Mouse (Mus musculus) testis, postnatal 14 days (tissue): ENCODE measurements around the gene Timm22.

ENCODE experiments used
- DNase-seq: peaks from one replicate; pipeline ENCODE4 v3.0.0; 2021; ENCODE audit warnings: low spot score

Timm22 gene

GRCm38 (mm10) chr11:76436864-76437437, 30.2 kb downstream of the Timm22 start:
- peak; percentile 52 for DNase-seq

GRCm38 (mm10) chr11:76439666-76440065, 32.9 kb downstream of the Timm22 start:
- DNase-seq, result no peak

DNA sequence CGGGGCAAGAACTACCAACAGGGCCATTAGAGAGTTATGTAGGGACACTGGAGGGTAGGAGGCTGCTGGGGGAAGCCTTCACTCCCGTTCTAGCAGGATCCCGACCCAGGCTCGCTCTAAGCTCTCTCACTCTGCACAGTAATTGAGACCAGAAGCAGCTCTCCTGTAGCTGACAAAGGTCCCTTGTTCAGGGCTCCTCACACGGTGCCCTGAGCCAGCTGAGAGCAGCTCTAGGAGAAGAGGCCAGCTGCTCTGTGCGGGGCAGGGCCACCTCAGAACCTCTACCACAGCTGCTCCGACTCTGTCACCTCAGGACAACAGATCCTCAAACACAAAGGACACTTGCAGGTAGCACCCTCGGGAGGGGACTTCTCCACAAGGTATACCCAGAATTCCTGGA, 38.7 kb downstream of the Timm22 start:
- no peak for DNase-seq

GRCm38 (mm10) chr11:76446251-76446650, 39.5 kb downstream of the Timm22 start:
- no peak for DNase-seq

DNA sequence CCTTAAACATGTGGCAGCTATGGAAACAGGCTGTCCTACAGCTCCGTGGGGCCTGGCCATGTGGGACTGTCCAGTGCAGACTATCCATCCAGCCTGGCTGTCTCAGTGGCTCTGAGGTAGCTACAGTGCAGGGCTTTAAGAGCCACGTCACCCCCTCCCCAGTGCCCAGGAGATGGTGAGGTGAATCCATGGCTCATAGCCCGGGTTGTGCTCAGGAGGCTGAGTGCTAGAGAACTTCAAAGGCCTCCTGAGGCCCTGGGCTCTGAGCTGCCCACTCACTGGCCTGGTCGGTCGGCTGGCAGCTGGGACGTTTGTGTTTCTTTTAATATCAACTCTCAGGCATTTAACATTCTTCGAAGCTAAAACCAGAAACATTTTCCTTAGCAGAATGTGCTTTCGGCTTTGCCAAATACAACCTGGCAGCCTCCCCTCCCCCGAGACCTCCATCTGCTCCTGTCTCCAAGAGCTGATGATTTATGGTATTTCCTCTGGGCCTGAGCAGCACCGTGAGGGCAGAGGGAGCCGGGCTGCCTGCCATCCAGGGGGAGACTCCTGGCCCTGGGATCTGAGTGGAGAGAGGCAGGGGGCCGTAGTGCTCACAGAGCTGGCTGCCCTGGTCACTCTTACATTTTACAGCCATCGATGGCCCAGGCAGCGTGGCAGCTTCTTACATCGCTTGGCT, 42.9 kb downstream of the Timm22 start:
- DNase-seq, result peak; percentile 47

GRCm38 (mm10) chr11:76450202-76450561, 43.4 kb downstream of the Timm22 start:
- DNase-seq, result no peak

DNA sequence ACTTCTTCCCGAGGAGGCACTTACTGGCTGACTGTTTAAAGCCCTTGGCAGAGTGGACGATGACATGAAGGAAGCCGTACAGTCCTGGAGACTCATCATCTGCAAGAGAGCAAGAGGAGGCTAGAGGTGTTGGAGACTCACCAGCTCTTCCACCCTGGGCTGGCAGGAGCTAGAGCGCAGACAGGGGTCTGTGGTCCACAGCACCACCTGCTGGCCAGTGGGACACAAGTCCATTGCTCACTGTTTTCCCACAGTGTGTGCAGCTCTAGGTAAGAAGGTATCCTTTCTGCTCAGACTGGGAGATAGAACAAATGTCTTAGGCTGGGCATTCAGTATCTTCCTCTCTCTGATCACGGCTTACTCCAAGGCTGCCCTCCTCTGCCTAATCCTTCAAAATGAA, 47.7 kb downstream of the Timm22 start:
- DNase-seq, result peak; percentile 45

GRCm38 (mm10) chr11:76456233-76456632, 49.5 kb downstream of the Timm22 start:
- DNase-seq, result peak; percentile 67

DNA sequence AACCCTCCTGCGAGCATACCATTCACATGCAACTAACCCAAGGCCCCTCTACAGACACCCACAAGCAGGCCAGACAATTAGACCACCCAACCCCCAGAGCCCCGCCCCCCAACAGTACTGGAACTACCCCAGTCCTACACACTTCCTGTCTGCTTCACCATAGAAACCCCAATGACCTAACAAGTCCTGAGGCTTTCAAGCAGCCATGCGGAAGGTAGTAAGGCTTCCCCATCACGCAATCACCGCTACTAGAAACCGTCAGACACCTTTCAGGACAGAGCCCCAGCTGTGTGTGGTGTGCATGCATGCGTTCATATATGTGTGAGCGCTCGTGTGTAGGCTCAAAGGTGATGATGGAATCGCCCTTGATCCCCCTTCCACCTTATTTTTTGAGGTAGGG, 50.1 kb downstream of the Timm22 start:
- no peak for DNase-seq

DNA sequence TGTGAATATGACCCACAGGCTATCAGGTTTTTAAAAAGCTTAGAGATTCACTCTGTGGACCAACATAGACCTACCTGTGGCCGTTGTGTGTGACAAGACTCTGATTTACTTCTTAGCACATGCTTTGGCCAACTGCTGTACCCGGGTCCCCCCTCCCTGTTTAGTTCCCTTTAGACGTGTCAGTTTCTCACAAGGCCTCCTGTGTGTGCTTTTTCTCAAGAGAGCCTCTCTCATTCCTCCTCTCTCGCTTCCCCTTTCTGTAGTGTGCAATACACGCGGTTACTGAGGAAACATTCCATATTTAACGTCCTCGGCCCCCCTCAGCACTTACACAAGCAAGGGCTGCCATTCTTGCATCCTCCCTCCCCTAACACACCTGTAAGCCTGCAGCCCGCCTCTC, 52.0 kb downstream of the Timm22 start:
- DNase-seq, result no peak

DNA sequence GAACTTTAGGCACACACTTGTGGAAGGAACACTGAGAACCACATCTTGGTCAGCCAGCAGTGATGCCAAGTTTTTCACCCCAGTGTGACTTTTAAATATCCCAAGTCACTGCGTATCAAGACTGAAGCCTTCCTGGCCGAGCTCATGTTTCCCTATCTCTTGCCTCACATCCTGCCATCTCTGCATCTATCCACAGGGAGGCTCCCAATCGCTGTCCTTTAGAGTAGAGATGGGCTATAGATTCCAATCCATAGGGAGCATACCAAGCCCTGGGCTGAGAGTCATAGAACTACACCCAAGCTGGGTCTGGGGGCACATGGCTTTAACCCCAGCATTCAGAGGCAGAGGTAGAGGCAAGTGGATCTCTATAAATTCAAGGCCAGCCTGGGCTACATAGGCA, 52.7 kb downstream of the Timm22 start:
- no peak for DNase-seq

GRCm38 (mm10) chr11:76461201-76461600, 54.4 kb downstream of the Timm22 start:
- no peak for DNase-seq

DNA sequence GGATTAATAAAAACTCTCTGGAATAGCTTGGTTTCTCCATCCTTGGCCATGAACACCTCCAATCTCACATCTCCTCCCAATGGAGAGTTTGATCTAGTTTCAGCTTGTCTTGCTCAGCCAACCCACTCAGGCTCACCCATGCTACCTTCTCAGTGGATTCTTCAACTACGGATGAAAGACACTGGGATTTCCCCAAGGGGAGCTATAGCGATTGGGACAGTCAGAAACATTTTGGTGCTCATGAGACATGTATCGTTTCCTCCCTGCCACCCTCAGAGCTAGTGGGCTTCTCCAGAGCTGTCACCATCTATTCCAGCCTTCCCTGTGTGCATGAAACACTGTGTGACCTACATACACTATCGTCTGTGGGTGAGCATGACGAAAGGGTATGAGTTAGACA, 54.9 kb downstream of the Timm22 start:
- DNase-seq, result no peak

DNA sequence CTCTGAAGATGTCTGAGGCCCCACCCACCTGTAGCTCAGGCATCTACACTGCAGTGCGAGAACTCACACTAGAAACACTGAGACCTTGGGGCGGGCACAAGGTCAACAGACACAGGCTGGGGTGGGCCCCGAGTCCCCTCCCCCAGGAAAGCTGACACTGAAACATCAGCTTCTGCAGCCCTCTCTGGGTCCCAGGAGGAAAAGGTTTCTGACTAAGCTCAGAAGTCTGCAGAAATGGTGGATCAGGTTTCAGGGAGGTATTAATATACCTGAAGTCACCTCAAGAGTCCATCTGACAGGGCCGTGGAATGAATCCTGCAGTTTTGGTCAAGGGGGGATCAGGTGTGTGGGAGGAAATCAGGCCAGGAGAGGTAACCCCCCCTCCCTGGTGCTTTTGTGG, 59.1 kb downstream of the Timm22 start:
- DNase-seq, result no peak
